Mouse (Mus musculus) midbrain, embryonic 13.5 days (tissue): ENCODE data around the gene Pkd1l3. TPM values are rescaled to one million over a fixed set of nuclear protein-coding genes. Genes with fewer than 3 reads are reported as not detected.

Experiments used
- ATAC-seq: fragments of 200-750 bp; cut with Nextera tagmentation; 2 replicates; pipeline ENCODE4 v1.8.0; 2017; ENCODE audit warnings: mild to moderate bottlenecking, moderate TSS enrichment, moderate library complexity
- H3K27ac ChIP-seq: fragments of 300-500 bp; sonication (generic); 2 replicates; pipeline ENCODE4 v1.5.1; 2015; ENCODE audit warnings: inconsistent platforms, mild to moderate bottlenecking, moderate library complexity
- H3K27me3 ChIP-seq: fragments of 300-500 bp; sonication (generic); 2 replicates; pipeline ENCODE4 v1.6.1; 2015; ENCODE audit warnings: mild to moderate bottlenecking, inconsistent platforms
- H3K36me3 ChIP-seq: fragments of 300-500 bp; sonication (generic); 2 replicates; pipeline ENCODE4 v1.6.1; 2015; ENCODE audit warnings: mild to moderate bottlenecking, inconsistent platforms
- H3K4me1 ChIP-seq: fragments of 300-500 bp; sonication (generic); replicated peaks from 2 replicates; pipeline ENCODE4 v1.6.1; 2015; ENCODE audit warnings: inconsistent platforms
- H3K4me2 ChIP-seq: fragments of 300-500 bp; sonication (generic); replicated peaks from 2 replicates; pipeline ENCODE4 v1.6.1; 2015; ENCODE audit warnings: moderate library complexity, mild to moderate bottlenecking, inconsistent platforms
- H3K4me3 ChIP-seq: fragments of 300-500 bp; sonication (generic); replicated peaks from 2 replicates; pipeline ENCODE4 v1.5.1; 2015; ENCODE audit warnings: mild to moderate bottlenecking, inconsistent platforms
- H3K9ac ChIP-seq: fragments of 300-500 bp; sonication (generic); replicated peaks from 2 replicates; pipeline ENCODE4 v1.6.1; 2015; ENCODE audit warnings: mild to moderate bottlenecking, inconsistent platforms
- H3K9me3 ChIP-seq: fragments of 300-500 bp; sonication (generic); 2 replicates; pipeline ENCODE4 v1.6.1; 2016; ENCODE audit warnings: mild to moderate bottlenecking, inconsistent platforms
- WGBS: fragments of 180-500 bp; shearing (Covaris S2); methylation state at CpG from one replicate; pipeline ENCODE4 v1.1.7; 2015; 5-methylcytosine and 5-hydroxymethylcytosine counted together
- polyA plus RNA-seq: library from polyadenylated mRNA; unstranded; fragments of >200 nt; fragmentation: Nextera tagmentation; extraction: Ambion mirVana; gene quantifications from 2 replicates; pipeline ENCODE4 v1.2.1, GENCODE M21; 2015

Pkd1l3 gene
- polyA plus RNA-seq, 1 experiment from 2014 or later, result 0.12 TPM

DNA sequence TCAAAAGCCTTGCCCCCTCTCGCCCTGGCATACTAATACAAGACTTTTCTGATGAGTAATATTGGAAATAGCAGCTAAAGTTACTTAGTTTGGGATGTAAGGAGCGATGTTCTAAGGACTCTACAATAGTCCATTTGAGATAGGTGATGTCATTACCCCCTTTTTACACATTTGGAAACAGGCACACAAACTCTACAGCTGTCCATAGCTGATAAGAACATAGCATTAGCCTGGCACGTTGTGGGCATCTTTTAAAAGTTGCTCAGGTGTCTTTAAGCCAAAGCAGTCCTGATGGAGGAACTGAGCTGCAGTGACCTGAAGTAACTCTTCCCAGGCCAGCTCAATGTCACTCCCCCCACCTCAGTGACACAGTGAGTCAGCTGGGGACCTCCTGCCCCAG lies 22.9 kb upstream of the Pkd1l3 start:
- Histone ChIP-seq H3K9me3 (no peaks in the 10 kb centered on the region), H3K4me1 (no peaks in the 10 kb centered on the region), H3K27ac (no peak overlapping the region), H3K4me2 (no peak overlapping the region), H3K4me3 (no peak overlapping the region), H3K36me3 (peaks cover 34% of the 10 kb centered on the region), H3K9ac (no peak overlapping the region), H3K27me3 (no peaks in the 10 kb centered on the region)
- ATAC-seq, result no peak
- 89% methylated on average over 3 of the region's 3 CpGs for WGBS

GRCm38 (mm10) chr8:109592164-109592563 lies 22.2 kb upstream of the Pkd1l3 start:
- H3K9me3 ChIP-seq, result no peaks in the 10 kb centered on the region
- no peak overlapping the region for H3K4me2 ChIP-seq
- H3K27ac ChIP-seq, result no peak overlapping the region
- peaks cover 39% of the 10 kb centered on the region for H3K36me3 ChIP-seq
- H3K27me3 ChIP-seq, result no peaks in the 10 kb centered on the region
- no peak overlapping the region for H3K4me3 ChIP-seq
- no peak for ATAC-seq
- WGBS, result 95% methylated on average over 5 of the region's 5 CpGs
- no peaks in the 10 kb centered on the region for H3K4me1 ChIP-seq
- no peak overlapping the region for H3K9ac ChIP-seq

DNA sequence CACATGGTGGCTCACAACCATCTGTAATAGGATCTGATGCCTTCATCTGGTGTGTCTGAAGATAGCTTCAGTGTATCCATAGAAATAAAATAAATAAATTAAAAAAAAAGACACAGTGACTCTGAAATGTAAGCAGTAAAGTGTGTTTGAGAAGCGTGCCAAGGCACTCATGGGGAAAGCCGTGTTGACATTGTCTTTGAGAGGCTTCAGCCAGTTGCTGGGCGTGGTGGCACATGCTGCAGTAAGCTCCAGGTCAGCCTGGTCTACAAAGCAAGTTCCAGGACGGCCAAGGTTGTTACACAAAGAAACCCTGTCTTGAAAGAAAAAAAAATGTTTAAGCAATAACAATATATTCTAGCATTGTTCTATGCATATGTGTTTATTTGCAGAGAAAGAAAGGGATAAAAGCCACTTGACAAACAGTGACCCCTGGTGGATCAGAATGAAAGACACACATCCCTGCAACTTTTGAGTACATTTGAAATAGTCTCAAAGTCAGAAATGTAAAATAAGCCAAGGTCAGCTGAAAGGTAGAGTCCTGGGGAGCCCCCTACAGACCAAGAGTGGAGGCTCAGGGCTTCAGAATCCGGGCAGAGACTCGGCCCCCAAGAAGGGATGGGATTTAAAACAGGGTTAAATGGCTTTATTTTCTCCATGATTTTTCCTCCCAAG lies 21.1 kb upstream of the Pkd1l3 start:
- no peak overlapping the region for H3K4me2 ChIP-seq
- no peaks in the 10 kb centered on the region for H3K9me3 ChIP-seq
- ATAC-seq, result no peak
- no peak overlapping the region for H3K4me3 ChIP-seq
- H3K9ac ChIP-seq, result no peak overlapping the region
- H3K4me1 ChIP-seq, result no peaks in the 10 kb centered on the region
- H3K27ac ChIP-seq, result no peak overlapping the region
- 80% methylated on average over 6 of the region's 6 CpGs for WGBS
- no peaks in the 10 kb centered on the region for H3K27me3 ChIP-seq
- H3K36me3 ChIP-seq, result peaks cover 40% of the 10 kb centered on the region

- no peak overlapping the region for H3K27ac ChIP-seq
- H3K4me3 ChIP-seq, result no peak overlapping the region
- 47% methylated on average over 8 of the region's 8 CpGs for WGBS
- ATAC-seq, result no peak
- H3K27me3 ChIP-seq, result no peaks in the 10 kb centered on the region
- H3K4me1 ChIP-seq, result no peaks in the 10 kb centered on the region
- no peak overlapping the region for H3K9ac ChIP-seq
- H3K4me2 ChIP-seq, result no peak overlapping the region
- peaks cover 54% of the 10 kb centered on the region for H3K36me3 ChIP-seq
- H3K9me3 ChIP-seq, result no peaks in the 10 kb centered on the region
Observed at GRCm38 (mm10) chr8:109595854-109596253, 18.5 kb upstream of the Pkd1l3 start.

- Histone ChIP-seq H3K9me3 (no peaks in the 10 kb centered on the region), H3K27ac (no peak overlapping the region), H3K9ac (no peak overlapping the region), H3K36me3 (peaks cover 35% of the 10 kb centered on the region), H3K4me2 (no peak overlapping the region), H3K4me1 (peaks cover 18% of the 10 kb centered on the region), H3K4me3 (no peak overlapping the region), H3K27me3 (no peaks in the 10 kb centered on the region)
- 82% methylated on average over 2 of the region's 2 CpGs for WGBS
- no peak for ATAC-seq
Observed at GRCm38 (mm10) chr8:109606725-109607124, 7.6 kb upstream of the Pkd1l3 start.

DNA sequence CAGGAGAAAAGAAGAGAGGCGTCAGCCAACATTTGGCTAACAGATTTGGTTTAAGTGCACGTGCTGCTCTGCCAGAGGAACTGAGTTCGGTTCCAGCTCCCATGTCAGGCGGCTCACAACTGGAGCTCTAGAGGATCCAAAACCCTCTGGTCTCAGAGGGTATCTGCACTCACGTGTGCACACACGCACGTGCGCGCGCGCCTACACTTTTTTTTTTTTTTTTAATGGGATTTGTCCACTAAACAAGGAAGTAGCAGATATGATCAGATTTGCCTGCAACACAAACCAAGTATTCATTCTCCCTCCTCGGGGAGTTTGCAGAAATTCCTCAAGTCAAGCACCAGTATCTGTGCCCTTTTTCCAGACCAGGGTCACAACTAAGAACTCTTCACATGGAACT lies 6.7 kb upstream of the Pkd1l3 start:
- peak overlapping the region; percentile 98; the same call in 1 of the 2 replicates for H3K27ac ChIP-seq
- no peak for ATAC-seq
- peaks cover 27% of the 10 kb centered on the region for H3K36me3 ChIP-seq
- peaks cover 18% of the 10 kb centered on the region for H3K4me1 ChIP-seq
- 12% methylated on average over 12 of the region's 12 CpGs for WGBS
- H3K4me2 ChIP-seq, result peak overlapping the region; percentile 84
- H3K9ac ChIP-seq, result peak overlapping the region; percentile 70
- H3K27me3 ChIP-seq, result no peaks in the 10 kb centered on the region
- peak overlapping the region; percentile 60 for H3K4me3 ChIP-seq
- no peaks in the 10 kb centered on the region for H3K9me3 ChIP-seq

DNA sequence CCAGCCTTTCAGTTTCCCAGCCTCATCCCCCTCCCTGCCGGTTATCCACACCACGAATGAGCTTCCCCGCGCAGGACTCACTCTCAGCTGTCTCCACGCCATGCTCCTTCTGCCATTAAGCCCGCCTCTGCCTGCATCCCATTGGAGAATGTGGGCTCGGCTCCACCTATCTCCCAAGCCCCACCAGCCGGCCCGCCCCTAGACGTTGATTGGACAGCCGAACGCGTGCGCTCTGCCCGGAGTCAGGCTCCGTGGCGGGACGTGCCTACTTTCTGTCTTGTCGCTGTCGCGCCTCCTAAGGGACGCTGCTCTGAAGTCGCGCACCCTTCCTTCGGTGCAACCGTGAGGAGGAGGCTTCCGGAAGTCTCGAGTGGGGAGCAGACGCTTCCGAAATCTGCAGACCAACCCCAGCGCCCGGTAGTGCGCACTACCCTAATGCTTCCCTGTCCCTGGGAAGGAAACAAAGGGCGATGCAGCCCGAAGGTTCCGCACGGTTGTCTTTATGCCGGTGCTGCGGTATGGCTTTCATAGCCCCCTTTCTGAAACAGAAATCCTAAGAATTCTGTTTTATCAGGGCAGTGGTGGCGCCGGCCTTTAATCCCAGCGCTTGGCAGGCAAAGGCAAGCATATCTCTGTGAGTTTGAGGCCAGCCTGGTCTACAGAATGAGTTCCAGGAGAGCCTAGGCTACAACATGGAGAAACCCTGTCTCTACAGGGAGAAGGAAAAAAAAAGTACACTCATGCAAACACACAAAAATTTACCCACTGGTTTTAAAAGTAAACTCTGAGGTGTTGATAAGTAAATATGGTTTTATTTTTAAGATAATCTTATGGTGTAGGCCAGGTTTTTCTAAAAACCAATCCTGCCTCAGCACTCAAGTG lies 5.8 kb upstream of the Pkd1l3 start, which contains the start of gene Dhodh:
Dhodh (minus strand) TSS at position 403 of the 882 bp plus-strand sequence.
- under 1% methylated on average over 42 of the region's 42 CpGs for WGBS
- peak within 1 kb of the TSS; percentile 98 for H3K27ac ChIP-seq
- peaks cover 18% of the 10 kb centered on the region for H3K4me1 ChIP-seq
- peak within 1 kb of the TSS; percentile 73 for H3K9ac ChIP-seq
- H3K36me3 ChIP-seq, result peaks cover 20% of the 10 kb centered on the region
- peak within 1 kb of the TSS; percentile 60 for H3K4me3 ChIP-seq
- H3K9me3 ChIP-seq, result no peaks in the 10 kb centered on the region
- peak within 1 kb of the TSS; percentile 84 for H3K4me2 ChIP-seq
- peak; percentile 100 for ATAC-seq
- H3K27me3 ChIP-seq, result no peaks in the 10 kb centered on the region

- WGBS, result 23% methylated on average over 5 of the region's 5 CpGs
- no peak for ATAC-seq
Observed at GRCm38 (mm10) chr8:109609153-109609502, 5.2 kb upstream of the Pkd1l3 start.

DNA sequence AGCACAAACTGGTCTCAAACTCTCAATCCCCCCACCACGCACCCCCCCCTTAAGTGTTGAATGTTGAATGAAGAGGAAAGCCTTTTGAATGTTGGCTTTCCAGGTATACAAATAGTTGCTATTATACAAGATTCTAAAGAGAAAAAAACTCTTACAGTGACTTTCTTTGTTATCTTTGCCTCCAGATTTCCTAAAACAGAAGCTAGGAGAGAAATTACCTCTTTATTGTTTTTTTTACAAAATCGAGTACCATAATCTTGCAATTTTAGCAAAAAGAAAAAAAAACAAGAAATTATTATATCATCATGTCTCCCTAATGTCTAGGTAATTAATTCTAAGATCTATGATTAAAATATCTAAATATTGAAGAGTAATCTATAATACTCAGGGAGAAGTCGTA lies 1.3 kb downstream of the Pkd1l3 start:
- Histone ChIP-seq H3K9me3 (no peaks in the 10 kb centered on the region), H3K4me3 (no peak overlapping the region), H3K4me1 (no peaks in the 10 kb centered on the region), H3K9ac (no peak overlapping the region), H3K4me2 (no peak overlapping the region), H3K36me3 (no peaks in the 10 kb centered on the region), H3K27me3 (no peaks in the 10 kb centered on the region), H3K27ac (no peak overlapping the region)
- ATAC-seq, result no peak
- 90% methylated on average over 3 of the region's 3 CpGs for WGBS

More at GRCm38 (mm10) chr8:109609153-109609502, 5.2 kb upstream of the Pkd1l3 start:
- Histone ChIP-seq H3K9ac (peak overlapping the region; percentile 73), H3K9me3 (no peaks in the 10 kb centered on the region), H3K4me1 (peaks cover 18% of the 10 kb centered on the region), H3K36me3 (peaks cover 14% of the 10 kb centered on the region), H3K4me2 (peak overlapping the region; percentile 84), H3K4me3 (peak overlapping the region; percentile 60), H3K27ac (peak overlapping the region; percentile 98), H3K27me3 (no peaks in the 10 kb centered on the region)

- H3K27me3 ChIP-seq, result no peaks in the 10 kb centered on the region
- peaks cover 3% of the 10 kb centered on the region; the same call in 1 of the 2 replicates for H3K9me3 ChIP-seq
- no peaks in the 10 kb centered on the region for H3K36me3 ChIP-seq
- no peak overlapping the region for H3K27ac ChIP-seq
- H3K9ac ChIP-seq, result no peak overlapping the region
- no peak for ATAC-seq
- no peak overlapping the region for H3K4me2 ChIP-seq
- H3K4me3 ChIP-seq, result no peak overlapping the region
- H3K4me1 ChIP-seq, result no peaks in the 10 kb centered on the region
- 84% methylated on average over 6 of the region's 6 CpGs for WGBS
Observed at GRCm38 (mm10) chr8:109628638-109629037, 14.3 kb downstream of the Pkd1l3 start.

GRCm38 (mm10) chr8:109632498-109632897 lies 18.2 kb downstream of the Pkd1l3 start:
- Histone ChIP-seq H3K27ac (no peak overlapping the region), H3K9ac (no peak overlapping the region), H3K4me2 (no peak overlapping the region), H3K4me1 (no peaks in the 10 kb centered on the region), H3K9me3 (no peaks in the 10 kb centered on the region), H3K36me3 (no peaks in the 10 kb centered on the region), H3K27me3 (no peaks in the 10 kb centered on the region), H3K4me3 (no peak overlapping the region)
- 77% methylated on average over 5 of the region's 5 CpGs for WGBS
- no peak for ATAC-seq

GRCm38 (mm10) chr8:109635146-109635545 lies 20.8 kb downstream of the Pkd1l3 start:
- Histone ChIP-seq H3K4me2 (no peak overlapping the region), H3K27me3 (no peaks in the 10 kb centered on the region), H3K9ac (no peak overlapping the region), H3K4me3 (no peak overlapping the region), H3K9me3 (no peaks in the 10 kb centered on the region), H3K27ac (no peak overlapping the region), H3K36me3 (no peaks in the 10 kb centered on the region), H3K4me1 (no peaks in the 10 kb centered on the region)
- no peak for ATAC-seq
- 91% methylated on average over 8 of the region's 8 CpGs for WGBS
